Mouse (Mus musculus): Measurements from ENCODE around the gene Zcchc14.

DNA sequence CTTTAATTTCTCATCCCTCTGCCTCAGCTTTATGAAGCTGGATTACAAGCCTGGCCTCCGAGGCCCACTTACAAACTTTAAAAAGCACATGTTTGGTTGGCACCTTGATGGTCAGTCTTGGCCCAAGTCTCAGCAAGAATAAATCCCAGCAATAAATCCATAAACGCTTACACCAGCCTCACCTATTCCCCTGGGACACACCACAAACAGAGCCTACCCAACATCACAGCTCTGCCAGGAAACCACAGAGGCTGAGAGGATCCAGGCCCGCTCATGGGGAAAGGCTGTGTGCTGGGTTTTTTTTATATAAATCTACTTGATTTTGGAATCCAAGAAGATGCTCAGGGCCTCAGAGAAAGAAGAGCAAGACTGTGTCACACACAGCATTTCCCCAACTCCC lies 77.0 kb downstream of the Zcchc14 start:
- TF ChIP-seq ZNF384 (IDR thresholded peaks at IDR 0.05; ENCODE audit: low read depth, low read length) (no peak), HCFC1 (IDR thresholded peaks at IDR 0.05; ENCODE audit: borderline replicate concordance, insufficient read depth, low read length) (no peak), ZC3H11A (IDR thresholded peaks at IDR 0.05; ENCODE audit: borderline replicate concordance, low read depth, low read length) (no peak), CHD2 (IDR thresholded peaks at IDR 0.05; ENCODE audit: low read depth, low read length) (no peak), MAFK (IDR thresholded peaks at IDR 0.05; ENCODE audit: insufficient read depth, low read depth, low read length) (no peak)

All from ES-E14 (cell line).